Mouse (Mus musculus): ENCODE results near the gene Igfbp2. TPM values are rescaled to one million over a fixed set of nuclear protein-coding genes. Genes with fewer than 3 reads are reported as not detected.

Gene Igfbp2
- polyA plus RNA-seq, 1 experiment from 2014 or later: 17.9 TPM

- WGBS (ENCODE audit: insufficient replicate concordance): 61% methylated on average over 7 of the region's 7 CpGs
- no peak overlapping the region for H3K27ac ChIP-seq (ENCODE audit: low read length)
- H3K4me3 ChIP-seq (ENCODE audit: low read depth, low read length): no peak overlapping the region
- no peaks in the 10 kb centered on the region for H3K27me3 ChIP-seq (ENCODE audit: control insufficient read depth, insufficient read depth, low read depth, low read length)
- no peaks in the 10 kb centered on the region for H3K4me1 ChIP-seq (ENCODE audit: control insufficient read depth, low read depth, low read length)
- no peak for ATAC-seq (ENCODE audit: low read depth)
- H3K9ac ChIP-seq (ENCODE audit: low read depth, low read length): no peak overlapping the region
- H3K9me3 ChIP-seq (replicated peaks; ENCODE audit: control insufficient read depth, low read length): no peaks in the 10 kb centered on the region
- no peak overlapping the region for H3K4me2 ChIP-seq (ENCODE audit: low read depth, low read length)
- H3K36me3 ChIP-seq (ENCODE audit: control insufficient read depth, insufficient read depth): no peaks in the 10 kb centered on the region
Observed at GRCm38 (mm10) chr1:72839791-72840190, 15.5 kb downstream of the Igfbp2 start.

GRCm38 (mm10) chr1:72842666-72843459, 18.6 kb downstream of the Igfbp2 start:
- Histone ChIP-seq H3K9ac (ENCODE audit: low read depth, low read length) (no peak overlapping the region), H3K36me3 (ENCODE audit: control insufficient read depth, insufficient read depth) (no peaks in the 10 kb centered on the region), H3K4me1 (ENCODE audit: control insufficient read depth, low read depth, low read length) (no peaks in the 10 kb centered on the region), H3K4me3 (ENCODE audit: low read depth, low read length) (no peak overlapping the region), H3K4me2 (ENCODE audit: low read depth, low read length) (no peak overlapping the region), H3K27ac (ENCODE audit: low read length) (no peak overlapping the region), H3K9me3 (replicated peaks; ENCODE audit: control insufficient read depth, low read length) (no peaks in the 10 kb centered on the region), H3K27me3 (ENCODE audit: control insufficient read depth, insufficient read depth, low read depth, low read length) (no peaks in the 10 kb centered on the region)
- ATAC-seq (ENCODE audit: low read depth): no peak
- 62% methylated on average over 18 of the region's 18 CpGs for WGBS (ENCODE audit: insufficient replicate concordance)

GRCm38 (mm10) chr1:72844675-72845074, 20.4 kb downstream of the Igfbp2 start:
- no peak for ATAC-seq (ENCODE audit: low read depth)
- Histone ChIP-seq H3K27ac (ENCODE audit: low read length) (no peak overlapping the region), H3K36me3 (ENCODE audit: control insufficient read depth, insufficient read depth) (no peaks in the 10 kb centered on the region), H3K4me1 (ENCODE audit: control insufficient read depth, low read depth, low read length) (no peaks in the 10 kb centered on the region), H3K9me3 (replicated peaks; ENCODE audit: control insufficient read depth, low read length) (no peaks in the 10 kb centered on the region), H3K4me2 (ENCODE audit: low read depth, low read length) (no peak overlapping the region), H3K27me3 (ENCODE audit: control insufficient read depth, insufficient read depth, low read depth, low read length) (no peaks in the 10 kb centered on the region), H3K4me3 (ENCODE audit: low read depth, low read length) (no peak overlapping the region), H3K9ac (ENCODE audit: low read depth, low read length) (no peak overlapping the region)
- 57% methylated on average over 6 of the region's 6 CpGs for WGBS (ENCODE audit: insufficient replicate concordance)

GRCm38 (mm10) chr1:72847849-72848380, 23.6 kb downstream of the Igfbp2 start:
- H3K27me3 ChIP-seq (ENCODE audit: control insufficient read depth, insufficient read depth, low read depth, low read length): no peaks in the 10 kb centered on the region
- no peak overlapping the region for H3K4me2 ChIP-seq (ENCODE audit: low read depth, low read length)
- WGBS (ENCODE audit: insufficient replicate concordance): 69% methylated on average over 4 of the region's 4 CpGs
- no peaks in the 10 kb centered on the region for H3K9me3 ChIP-seq (replicated peaks; ENCODE audit: control insufficient read depth, low read length)
- no peaks in the 10 kb centered on the region for H3K36me3 ChIP-seq (ENCODE audit: control insufficient read depth, insufficient read depth)
- no peak for ATAC-seq (ENCODE audit: low read depth)
- H3K9ac ChIP-seq (ENCODE audit: low read depth, low read length): no peak overlapping the region
- H3K4me3 ChIP-seq (ENCODE audit: low read depth, low read length): no peak overlapping the region
- no peak overlapping the region for H3K27ac ChIP-seq (ENCODE audit: low read length)
- no peaks in the 10 kb centered on the region for H3K4me1 ChIP-seq (ENCODE audit: control insufficient read depth, low read depth, low read length)

GRCm38 (mm10) chr1:72849037-72849436, 24.7 kb downstream of the Igfbp2 start:
- no peaks in the 10 kb centered on the region for H3K4me1 ChIP-seq (ENCODE audit: control insufficient read depth, low read depth, low read length)
- no peak overlapping the region for H3K9ac ChIP-seq (ENCODE audit: low read depth, low read length)
- H3K27ac ChIP-seq (ENCODE audit: low read length): no peak overlapping the region
- no peaks in the 10 kb centered on the region for H3K27me3 ChIP-seq (ENCODE audit: control insufficient read depth, insufficient read depth, low read depth, low read length)
- no peaks in the 10 kb centered on the region for H3K9me3 ChIP-seq (replicated peaks; ENCODE audit: control insufficient read depth, low read length)
- H3K4me2 ChIP-seq (ENCODE audit: low read depth, low read length): no peak overlapping the region
- ATAC-seq (ENCODE audit: low read depth): no peak
- no peak overlapping the region for H3K4me3 ChIP-seq (ENCODE audit: low read depth, low read length)
- WGBS (ENCODE audit: insufficient replicate concordance): 69% methylated on average over 8 of the region's 8 CpGs
- no peaks in the 10 kb centered on the region for H3K36me3 ChIP-seq (ENCODE audit: control insufficient read depth, insufficient read depth)

- H3K9me3 ChIP-seq (replicated peaks; ENCODE audit: control insufficient read depth, low read length): no peaks in the 10 kb centered on the region
- H3K27ac ChIP-seq (ENCODE audit: low read length): no peak overlapping the region
- H3K9ac ChIP-seq (ENCODE audit: low read depth, low read length): no peak overlapping the region
- H3K36me3 ChIP-seq (ENCODE audit: control insufficient read depth, insufficient read depth): no peaks in the 10 kb centered on the region
- no peaks in the 10 kb centered on the region for H3K4me1 ChIP-seq (ENCODE audit: control insufficient read depth, low read depth, low read length)
- WGBS (ENCODE audit: insufficient replicate concordance): 59% methylated on average over 1 of the region's 1 CpGs
- no peaks in the 10 kb centered on the region for H3K27me3 ChIP-seq (ENCODE audit: control insufficient read depth, insufficient read depth, low read depth, low read length)
- no peak overlapping the region for H3K4me3 ChIP-seq (ENCODE audit: low read depth, low read length)
- H3K4me2 ChIP-seq (ENCODE audit: low read depth, low read length): no peak overlapping the region
- ATAC-seq (ENCODE audit: low read depth): no peak
Observed at GRCm38 (mm10) chr1:72853759-72854158, 29.5 kb downstream of the Igfbp2 start.

GRCm38 (mm10) chr1:72854337-72855237, 30.3 kb downstream of the Igfbp2 start:
- H3K4me3 ChIP-seq (ENCODE audit: low read depth, low read length): no peak overlapping the region
- H3K9ac ChIP-seq (ENCODE audit: low read depth, low read length): no peak overlapping the region
- H3K4me2 ChIP-seq (ENCODE audit: low read depth, low read length): no peak overlapping the region
- no peaks in the 10 kb centered on the region for H3K27me3 ChIP-seq (ENCODE audit: control insufficient read depth, insufficient read depth, low read depth, low read length)
- H3K36me3 ChIP-seq (ENCODE audit: control insufficient read depth, insufficient read depth): no peaks in the 10 kb centered on the region
- 44% methylated on average over 10 of the region's 10 CpGs for WGBS (ENCODE audit: insufficient replicate concordance)
- no peak for ATAC-seq (ENCODE audit: low read depth)
- H3K9me3 ChIP-seq (replicated peaks; ENCODE audit: control insufficient read depth, low read length): no peaks in the 10 kb centered on the region
- H3K4me1 ChIP-seq (ENCODE audit: control insufficient read depth, low read depth, low read length): no peaks in the 10 kb centered on the region
- no peak overlapping the region for H3K27ac ChIP-seq (ENCODE audit: low read length)

- Histone ChIP-seq H3K4me3 (ENCODE audit: low read depth, low read length) (no peak overlapping the region), H3K27ac (ENCODE audit: low read length) (no peak overlapping the region), H3K9me3 (replicated peaks; ENCODE audit: control insufficient read depth, low read length) (no peaks in the 10 kb centered on the region), H3K27me3 (ENCODE audit: control insufficient read depth, insufficient read depth, low read depth, low read length) (no peaks in the 10 kb centered on the region), H3K9ac (ENCODE audit: low read depth, low read length) (no peak overlapping the region), H3K4me1 (ENCODE audit: control insufficient read depth, low read depth, low read length) (no peaks in the 10 kb centered on the region), H3K4me2 (ENCODE audit: low read depth, low read length) (no peak overlapping the region), H3K36me3 (ENCODE audit: control insufficient read depth, insufficient read depth) (no peaks in the 10 kb centered on the region)
- ATAC-seq (ENCODE audit: low read depth): no peak
- 61% methylated on average over 10 of the region's 10 CpGs for WGBS (ENCODE audit: insufficient replicate concordance)
Observed at GRCm38 (mm10) chr1:72855729-72856128, 31.4 kb downstream of the Igfbp2 start.
